Mouse (Mus musculus) heart, embryonic 13.5 days (tissue): ENCODE measurements around the gene Ahnak. TPM values are rescaled to one million over a fixed set of nuclear protein-coding genes. Genes with fewer than 3 reads are reported as not detected.
"Not testable (repeated sequence)": the region's sequence is repeated elsewhere in the genome, so short reads cannot be mapped to it uniquely, and the experiment has no call there.

ENCODE experiments used
- ATAC-seq: fragments of 200-750 bp; cut with Nextera tagmentation; 2 replicates; pipeline ENCODE4 v1.8.0; 2017; ENCODE audit warnings: moderate TSS enrichment; ENCODE audit not compliant: insufficient number of reproducible peaks, low FRiP score, low TSS enrichment; ENCODE audit errors: extremely low read depth
- H3K27ac ChIP-seq: fragments of 300-500 bp; sonication (generic); replicated peaks from 2 replicates; pipeline ENCODE4 v1.5.1; 2015; ENCODE audit warnings: moderate library complexity, mild to moderate bottlenecking, inconsistent platforms
- H3K27me3 ChIP-seq: fragments of 300-500 bp; sonication (generic); replicated peaks from 2 replicates; pipeline ENCODE4 v1.6.1; 2015; ENCODE audit warnings: mild to moderate bottlenecking, inconsistent platforms
- H3K36me3 ChIP-seq: fragments of 300-500 bp; sonication (generic); 2 replicates; pipeline ENCODE4 v1.6.1; 2015; ENCODE audit warnings: mild to moderate bottlenecking, inconsistent platforms
- H3K4me1 ChIP-seq: fragments of 300-500 bp; sonication (generic); 2 replicates; pipeline ENCODE4 v1.6.1; 2015; ENCODE audit warnings: inconsistent platforms
- H3K4me2 ChIP-seq: fragments of 300-500 bp; sonication (generic); 2 replicates; pipeline ENCODE4 v1.6.1; 2015; ENCODE audit warnings: inconsistent platforms, mild to moderate bottlenecking, moderate library complexity
- H3K4me3 ChIP-seq: fragments of 300-500 bp; sonication (generic); 2 replicates; pipeline ENCODE4 v1.5.1; 2015; ENCODE audit warnings: moderate library complexity, mild to moderate bottlenecking, inconsistent platforms
- H3K9ac ChIP-seq: fragments of 300-500 bp; sonication (generic); 2 replicates; pipeline ENCODE4 v1.6.1; 2015; ENCODE audit warnings: inconsistent platforms, mild to moderate bottlenecking, moderate library complexity
- H3K9me3 ChIP-seq: fragments of 300-500 bp; sonication (generic); 2 replicates; pipeline ENCODE4 v1.6.1; 2016; ENCODE audit warnings: inconsistent platforms
- WGBS: fragments of 180-500 bp; shearing (Covaris S2); methylation state at CpG from one replicate; pipeline ENCODE4 v1.1.7; 2015; ENCODE audit warnings: mixed read lengths; 5-methylcytosine and 5-hydroxymethylcytosine counted together
- polyA plus RNA-seq: library from polyadenylated mRNA; unstranded; fragments of >200 nt; fragmentation: Nextera tagmentation; extraction: Ambion mirVana; gene quantifications from 2 replicates; pipeline ENCODE4 v1.2.1, GENCODE M21; 2015

Gene Ahnak
- polyA plus RNA-seq, 1 experiment from 2014 or later = 22.8 TPM

- no peaks in the 10 kb centered on the region for H3K9me3 ChIP-seq
- peak overlapping the region; percentile 71; the same call in 1 of the 2 replicates for H3K27ac ChIP-seq
- H3K9ac ChIP-seq = peak overlapping the region; percentile 86; the same call in 1 of the 2 replicates
- H3K4me1 ChIP-seq = peaks cover 24% of the 10 kb centered on the region
- H3K4me3 ChIP-seq = no peak overlapping the region
- H3K4me2 ChIP-seq = no peak overlapping the region
- no peaks in the 10 kb centered on the region for H3K27me3 ChIP-seq
- 83% methylated on average over 9 of the region's 9 CpGs for WGBS
- H3K36me3 ChIP-seq = peaks cover 76% of the 10 kb centered on the region
- no peak for ATAC-seq
Observed at GRCm38 (mm10) chr19:8952241-8952640, 36.8 kb upstream of the Ahnak start.

- H3K27ac ChIP-seq = peak within 1 kb of the TSS; percentile 71
- H3K27me3 ChIP-seq = no peaks in the 10 kb centered on the region
- 1% methylated on average over 46 of the region's 46 CpGs for WGBS
- peak within 1 kb of the TSS; percentile 71 for H3K4me3 ChIP-seq
- H3K9me3 ChIP-seq = no peaks in the 10 kb centered on the region
- H3K4me2 ChIP-seq = peak within 1 kb of the TSS; percentile 85
- H3K9ac ChIP-seq = peak within 1 kb of the TSS; percentile 86
- H3K4me1 ChIP-seq = peaks cover 24% of the 10 kb centered on the region
- ATAC-seq = peak; percentile 86
- peaks cover 75% of the 10 kb centered on the region for H3K36me3 ChIP-seq
Observed at GRCm38 (mm10) chr19:8953135-8954039, 35.7 kb upstream of the Ahnak start, which contains the start of gene Tut1. Tut1 (plus strand) TSS chr19:8953847.

- Histone ChIP-seq H3K27ac (peak overlapping the region; percentile 71), H3K4me2 (peak overlapping the region; percentile 85), H3K9ac (peak overlapping the region; percentile 86), H3K4me3 (peak overlapping the region; percentile 71), H3K27me3 (no peaks in the 10 kb centered on the region), H3K4me1 (peaks cover 24% of the 10 kb centered on the region), H3K9me3 (no peaks in the 10 kb centered on the region), H3K36me3 (peaks cover 74% of the 10 kb centered on the region)
- no peak for ATAC-seq
- 8% methylated on average over 9 of the region's 9 CpGs for WGBS
Observed at GRCm38 (mm10) chr19:8954171-8954570, 34.9 kb upstream of the Ahnak start.

DNA sequence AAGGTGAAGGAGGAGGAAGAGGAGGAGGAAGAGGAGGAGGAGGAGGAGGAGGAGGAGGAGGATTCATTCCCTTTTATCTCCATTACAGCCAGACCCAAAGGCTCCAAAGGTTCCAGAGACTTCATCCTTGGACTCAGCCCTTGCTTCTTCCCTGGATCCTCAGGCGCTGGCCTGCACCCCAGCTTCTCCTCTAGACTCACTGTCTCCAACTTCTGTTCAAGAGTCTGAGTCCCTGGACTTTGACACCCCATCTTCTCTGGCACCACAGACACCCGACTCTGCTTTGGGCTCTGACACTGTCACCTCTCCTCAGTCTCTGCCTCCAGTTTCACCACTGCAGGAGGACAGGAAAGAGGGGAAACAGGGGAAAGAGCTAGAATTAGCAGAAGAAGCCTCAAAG lies 26.8 kb upstream of the Ahnak start:
- 83% methylated on average over 2 of the region's 2 CpGs for WGBS
- Histone ChIP-seq H3K36me3 (peaks cover 84% of the 10 kb centered on the region), H3K27me3 (no peaks in the 10 kb centered on the region)

DNA sequence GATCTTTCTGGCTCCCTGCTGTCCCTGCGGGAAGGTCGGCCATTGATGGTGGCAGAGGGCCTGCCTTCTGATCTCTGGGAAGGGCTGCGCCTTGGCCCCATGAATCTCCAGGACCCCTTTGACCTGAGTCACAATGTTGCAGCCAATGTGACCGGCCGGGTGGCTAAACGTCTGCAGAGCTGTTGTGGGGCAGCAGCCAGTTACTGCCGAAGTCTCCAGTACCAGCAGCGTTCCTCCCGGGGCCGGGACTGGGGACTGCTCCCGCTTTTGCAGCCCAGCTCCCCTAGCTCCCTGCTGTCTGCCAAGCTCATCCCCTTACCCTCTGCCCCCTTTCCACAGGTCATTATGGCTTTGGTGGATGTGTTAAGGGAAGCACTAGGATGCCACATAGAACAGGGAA lies 24.0 kb upstream of the Ahnak start:
- Histone ChIP-seq H3K4me1 (peaks cover 30% of the 10 kb centered on the region), H3K9ac (peak overlapping the region; percentile 90), H3K9me3 (no peaks in the 10 kb centered on the region), H3K36me3 (peaks cover 75% of the 10 kb centered on the region), H3K4me3 (no peak overlapping the region), H3K27me3 (no peaks in the 10 kb centered on the region), H3K27ac (peak overlapping the region; percentile 96; the same call in 1 of the 2 replicates), H3K4me2 (peak overlapping the region; percentile 82)
- ATAC-seq = no peak
- WGBS = 84% methylated on average over 11 of the region's 11 CpGs

More for the DNA sequence above, 26.8 kb upstream of the Ahnak start:
- H3K4me1 ChIP-seq = peaks cover 12% of the 10 kb centered on the region
- H3K9me3 ChIP-seq = no peaks in the 10 kb centered on the region
- no peak overlapping the region for H3K4me2 ChIP-seq
- no peak for ATAC-seq
- H3K4me3 ChIP-seq = no peak overlapping the region
- no peak overlapping the region for H3K27ac ChIP-seq
- no peak overlapping the region for H3K9ac ChIP-seq

- H3K4me3 ChIP-seq = peak overlapping the region; percentile 76
- peak overlapping the region; percentile 96 for H3K27ac ChIP-seq
- H3K4me2 ChIP-seq = peak overlapping the region; percentile 82
- WGBS = 66% methylated on average over 8 of the region's 8 CpGs
- peaks cover 30% of the 10 kb centered on the region for H3K4me1 ChIP-seq
- H3K9me3 ChIP-seq = no peaks in the 10 kb centered on the region
- no peaks in the 10 kb centered on the region for H3K27me3 ChIP-seq
- no peak for ATAC-seq
- H3K9ac ChIP-seq = peak overlapping the region; percentile 90
- H3K36me3 ChIP-seq = peaks cover 75% of the 10 kb centered on the region
Observed at GRCm38 (mm10) chr19:8965771-8966170, 23.3 kb upstream of the Ahnak start.

DNA sequence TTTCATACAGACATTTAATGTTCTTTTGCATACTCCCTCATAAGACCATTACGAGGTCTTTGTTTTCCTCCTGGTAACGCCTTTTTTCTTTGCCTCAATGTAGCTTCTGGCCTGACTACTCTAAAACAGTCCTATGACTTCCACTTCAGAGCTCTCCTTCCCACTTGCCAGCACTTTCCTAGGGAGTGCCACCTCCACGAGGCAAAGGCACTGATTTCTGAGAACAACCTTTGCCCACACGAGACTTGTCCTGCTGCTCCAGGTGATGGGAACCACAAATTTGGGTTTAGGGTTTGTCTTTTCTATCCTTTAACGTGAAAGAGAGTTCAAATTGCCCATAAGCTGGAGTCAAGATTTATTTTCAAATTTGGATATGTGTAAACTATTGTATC lies 22.9 kb upstream of the Ahnak start:
- Histone ChIP-seq H3K9ac (peak overlapping the region; percentile 90), H3K4me3 (peak overlapping the region; percentile 76), H3K27ac (peak overlapping the region; percentile 96), H3K9me3 (no peaks in the 10 kb centered on the region), H3K4me2 (peak overlapping the region; percentile 82), H3K36me3 (peaks cover 75% of the 10 kb centered on the region), H3K4me1 (peaks cover 30% of the 10 kb centered on the region), H3K27me3 (no peaks in the 10 kb centered on the region)
- 34% methylated on average over 5 of the region's 5 CpGs for WGBS
- no peak for ATAC-seq

GRCm38 (mm10) chr19:8966590-8967372 lies 22.3 kb upstream of the Ahnak start, which contains the start of gene Eef1g:
Eef1g (plus strand) TSS chr19:8967041.
- Histone ChIP-seq H3K4me3 (peak within 1 kb of the TSS; percentile 76), H3K4me1 (peaks cover 30% of the 10 kb centered on the region), H3K4me2 (peak within 1 kb of the TSS; percentile 94), H3K27me3 (no peaks in the 10 kb centered on the region), H3K27ac (peak within 1 kb of the TSS; percentile 96), H3K9me3 (no peaks in the 10 kb centered on the region), H3K36me3 (peaks cover 75% of the 10 kb centered on the region), H3K9ac (peak within 1 kb of the TSS; percentile 95)
- ATAC-seq = peak; percentile 100
- under 1% methylated on average over 52 of the region's 52 CpGs for WGBS

DNA sequence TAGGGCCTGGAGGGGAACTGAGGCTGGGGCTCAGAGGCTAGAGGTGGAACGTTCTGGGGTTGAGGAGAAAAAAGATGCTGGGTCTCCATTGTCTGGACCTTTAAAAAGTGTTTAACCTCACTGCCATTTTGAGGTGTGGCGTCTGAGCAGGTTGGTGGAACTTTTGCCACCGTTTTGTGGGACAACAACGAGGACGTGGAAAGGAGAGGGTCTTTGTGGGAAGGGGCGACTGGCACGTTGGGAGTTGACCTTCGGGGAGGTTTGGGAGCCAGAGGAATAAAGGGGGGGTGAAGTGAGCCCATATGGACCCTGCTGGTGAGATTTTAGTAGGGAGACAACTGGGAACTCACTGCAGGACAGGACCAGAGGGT lies 21.7 kb upstream of the Ahnak start:
- Histone ChIP-seq H3K36me3 (peaks cover 75% of the 10 kb centered on the region), H3K9ac (peak overlapping the region; percentile 95), H3K27ac (peak overlapping the region; percentile 81), H3K9me3 (no peaks in the 10 kb centered on the region), H3K4me1 (peaks cover 30% of the 10 kb centered on the region), H3K4me3 (peak overlapping the region; percentile 76), H3K4me2 (peak overlapping the region; percentile 94), H3K27me3 (no peaks in the 10 kb centered on the region)
- ATAC-seq = no peak
- under 1% methylated on average over 8 of the region's 8 CpGs for WGBS

DNA sequence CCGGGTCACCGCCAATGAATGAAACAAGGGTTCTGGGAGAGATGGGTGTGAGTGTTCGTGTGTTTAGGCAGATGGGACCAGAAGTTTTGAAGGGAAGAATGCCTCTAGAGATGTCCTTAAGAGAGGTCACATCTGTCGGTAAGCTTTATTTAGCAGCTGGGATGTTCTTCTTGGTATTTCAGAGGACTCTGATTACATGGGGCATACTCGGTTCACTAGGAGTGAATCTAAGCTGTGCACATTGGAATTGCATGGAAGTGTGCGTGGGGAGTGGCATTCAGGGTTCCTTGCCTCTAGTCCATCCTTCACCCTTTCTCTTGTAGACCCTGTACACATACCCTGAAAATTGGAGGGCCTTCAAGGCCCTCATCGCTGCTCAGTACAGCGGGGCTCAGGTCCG lies 21.2 kb upstream of the Ahnak start:
- H3K4me3 ChIP-seq = peak overlapping the region; percentile 76
- H3K27ac ChIP-seq = peak overlapping the region; percentile 81
- ATAC-seq = no peak
- 1% methylated on average over 9 of the region's 9 CpGs for WGBS
- H3K36me3 ChIP-seq = peaks cover 75% of the 10 kb centered on the region
- H3K27me3 ChIP-seq = no peaks in the 10 kb centered on the region
- peak overlapping the region; percentile 95 for H3K9ac ChIP-seq
- peak overlapping the region; percentile 94 for H3K4me2 ChIP-seq
- no peaks in the 10 kb centered on the region for H3K9me3 ChIP-seq
- H3K4me1 ChIP-seq = peaks cover 30% of the 10 kb centered on the region

GRCm38 (mm10) chr19:8972491-8972890 lies 16.6 kb upstream of the Ahnak start:
- not testable (repeated sequence) for ATAC-seq, H3K4me2 ChIP-seq, H3K27ac ChIP-seq, H3K4me3 ChIP-seq, H3K9me3 ChIP-seq, H3K27me3 ChIP-seq, H3K9ac ChIP-seq
- Histone ChIP-seq H3K36me3 (peaks cover 91% of the 10 kb centered on the region), H3K4me1 (peaks cover 30% of the 10 kb centered on the region)
- 89% methylated on average over 8 of the region's 8 CpGs for WGBS
